Mouse (Mus musculus) spleen, adult 2 months (tissue): ENCODE data around the gene Sytl1.

Experiments
- CTCF ChIP-seq: fragments of 200-500 bp; IDR thresholded peaks from 2 replicates; pipeline ENCODE4 v1.5.1; 2011; ENCODE audit warnings: mild to moderate bottlenecking, inconsistent platforms; ENCODE audit not compliant: insufficient read depth, insufficient read length, insufficient replicate concordance; ENCODE audit errors: extremely low read depth
- POLR2A ChIP-seq: fragments of 200-500 bp; IDR thresholded peaks from 2 replicates; pipeline ENCODE4 v1.6.1; 2011; ENCODE audit warnings: low read depth, low read length, inconsistent platforms

DNA sequence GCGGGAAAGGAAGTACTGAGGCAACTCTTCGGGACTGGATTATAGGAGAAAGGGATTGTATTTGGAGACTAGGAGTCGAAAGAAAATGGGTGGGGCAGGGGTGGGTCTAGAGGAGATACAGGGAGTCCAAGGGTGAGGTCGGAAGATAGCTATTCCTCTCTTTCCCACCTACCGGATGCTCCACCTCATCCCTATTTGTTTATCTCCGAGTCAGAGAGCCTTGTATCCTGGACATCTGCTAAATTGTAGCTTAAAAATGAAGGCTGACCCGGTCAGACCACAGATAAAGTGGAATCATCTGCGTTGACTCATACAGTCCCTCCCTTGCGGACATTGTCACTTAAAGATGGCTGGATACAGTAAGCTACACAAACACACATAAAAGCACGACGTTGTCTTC, 21.0 kb downstream of the Sytl1 start:
- TF ChIP-seq POLR2A: no peak
- no peak for TF ChIP-seq CTCF
